Mouse (Mus musculus) olfactory bulb, adult 2 months (tissue): ENCODE measurements around the gene Kcnj11.

Source experiments
- CTCF ChIP-seq: fragments of 200-500 bp; IDR thresholded peaks from 2 replicates; pipeline ENCODE4 v1.5.1; 2012; ENCODE audit warnings: low read depth, mild to moderate bottlenecking, low read length, moderate library complexity; ENCODE audit not compliant: insufficient read depth
- POLR2A ChIP-seq: fragments of 200-500 bp; IDR thresholded peaks from 2 replicates; pipeline ENCODE4 v1.6.1; 2012; ENCODE audit warnings: mild to moderate bottlenecking, low read depth, low read length, moderate library complexity; ENCODE audit not compliant: insufficient read depth

GRCm38 (mm10) chr7:46100563-46100962 is at the start of gene Kcnj11:
- TF ChIP-seq CTCF, result peak; percentile 75; the same call in 1 of the 2 replicates
- 0 out of 2 replicates have a peak, but pooled peaks have one; percentile 25 for TF ChIP-seq POLR2A
